Mouse (Mus musculus): ENCODE measurements around the gene Meltf. TPM values are rescaled to one million over a fixed set of nuclear protein-coding genes. Genes with fewer than 3 reads are reported as not detected.
"Not testable (repeated sequence)": the region's sequence is repeated elsewhere in the genome, so short reads cannot be mapped to it uniquely, and the experiment has no call there.

Meltf gene
- polyA plus RNA-seq, 1 experiment from 2014 or later: 0.09 TPM

GRCm38 (mm10) chr16:31940586-31940985 lies 62.0 kb downstream of the Meltf start:
- ATAC-seq (ENCODE audit: low FRiP score): no peak
- 67% methylated on average over 2 of the region's 2 CpGs for WGBS
- no peak overlapping the region for H3K9ac ChIP-seq

GRCm38 (mm10) chr16:31943980-31944379 lies 65.4 kb downstream of the Meltf start:
- Histone ChIP-seq H3K27me3 (no peaks in the 10 kb centered on the region), H3K9me3 (no peaks in the 10 kb centered on the region), H3K4me2 (no peak overlapping the region), H3K4me3 (replicated peaks) (no peak overlapping the region), H3K36me3 (replicated peaks) (0 out of 2 replicates have a peak, but pooled peaks cover 5% of the 10 kb centered on the region), H3K4me1 (peaks cover 24% of the 10 kb centered on the region), H3K9ac (no peak overlapping the region), H3K27ac (no peak overlapping the region)
- WGBS: 7% methylated on average over 10 of the region's 10 CpGs
- peak; percentile 28; the same call in 1 of the 2 replicates for ATAC-seq (ENCODE audit: low FRiP score)

More at GRCm38 (mm10) chr16:31940586-31940985, 62.0 kb downstream of the Meltf start:
- Histone ChIP-seq H3K27ac (no peak overlapping the region), H3K4me2 (no peak overlapping the region), H3K27me3 (peaks cover 16% of the 10 kb centered on the region), H3K4me1 (peaks cover under 1% of the 10 kb centered on the region), H3K4me3 (replicated peaks) (no peak overlapping the region), H3K36me3 (replicated peaks) (0 out of 2 replicates have a peak, but pooled peaks cover 5% of the 10 kb centered on the region), H3K9me3 (0 out of 2 replicates have a peak, but pooled peaks cover 5% of the 10 kb centered on the region)

GRCm38 (mm10) chr16:31944698-31945255 lies 66.2 kb downstream of the Meltf start:
- no peak overlapping the region for H3K27ac ChIP-seq
- no peak for ATAC-seq (ENCODE audit: low FRiP score)
- no peak overlapping the region for H3K4me2 ChIP-seq
- H3K4me3 ChIP-seq (replicated peaks): no peak overlapping the region
- peaks cover 32% of the 10 kb centered on the region for H3K4me1 ChIP-seq
- H3K9ac ChIP-seq: no peak overlapping the region
- 95% methylated on average over 12 of the region's 12 CpGs for WGBS
- no peaks in the 10 kb centered on the region for H3K27me3 ChIP-seq
- H3K9me3 ChIP-seq: no peaks in the 10 kb centered on the region
- H3K36me3 ChIP-seq (replicated peaks): 0 out of 2 replicates have a peak, but pooled peaks cover 5% of the 10 kb centered on the region

- Histone ChIP-seq H3K4me1 (peaks cover 33% of the 10 kb centered on the region), H3K4me2 (no peak overlapping the region)
These were observed 66.8 kb downstream of the Meltf start for GRCm38 (mm10) chr16:31945372-31945771.

GRCm38 (mm10) chr16:31945986-31946385 lies 67.4 kb downstream of the Meltf start:
- not testable (repeated sequence) for H3K9me3 ChIP-seq; H3K27me3 ChIP-seq; H3K27ac ChIP-seq; ATAC-seq (ENCODE audit: low FRiP score); H3K4me3 ChIP-seq (replicated peaks); H3K9ac ChIP-seq; H3K4me2 ChIP-seq
- Histone ChIP-seq H3K4me1 (peaks cover 33% of the 10 kb centered on the region), H3K36me3 (replicated peaks) (peaks cover 11% of the 10 kb centered on the region; the same call in 1 of the 2 replicates)
- 91% methylated on average over 6 of the region's 6 CpGs for WGBS

More at GRCm38 (mm10) chr16:31945372-31945771, 66.8 kb downstream of the Meltf start:
- Histone ChIP-seq H3K36me3 (replicated peaks) (0 out of 2 replicates have a peak, but pooled peaks cover 5% of the 10 kb centered on the region), H3K9ac (no peak overlapping the region), H3K4me3 (replicated peaks) (no peak overlapping the region), H3K27me3 (no peaks in the 10 kb centered on the region), H3K27ac (no peak overlapping the region), H3K9me3 (no peaks in the 10 kb centered on the region)
- no peak for ATAC-seq (ENCODE audit: low FRiP score)
- 92% methylated on average over 6 of the region's 6 CpGs for WGBS

- Histone ChIP-seq H3K36me3 (replicated peaks) (peaks cover 19% of the 10 kb centered on the region), H3K9ac (peak overlapping the region; percentile 89), H3K4me3 (replicated peaks) (peak overlapping the region; percentile 94), H3K9me3 (no peaks in the 10 kb centered on the region), H3K27ac (no peak overlapping the region), H3K4me1 (peaks cover 33% of the 10 kb centered on the region), H3K4me2 (peak overlapping the region; percentile 73), H3K27me3 (no peaks in the 10 kb centered on the region)
- WGBS: 38% methylated on average over 8 of the region's 8 CpGs
- ATAC-seq (ENCODE audit: low FRiP score): no peak
These were observed 68.7 kb downstream of the Meltf start for GRCm38 (mm10) chr16:31947333-31947732.

GRCm38 (mm10) chr16:31947901-31948316 lies 69.3 kb downstream of the Meltf start:
- H3K9ac ChIP-seq: peak overlapping the region; percentile 89
- H3K9me3 ChIP-seq: no peaks in the 10 kb centered on the region
- peak overlapping the region; percentile 94 for H3K4me3 ChIP-seq (replicated peaks)
- H3K27me3 ChIP-seq: no peaks in the 10 kb centered on the region
- H3K4me1 ChIP-seq: peaks cover 33% of the 10 kb centered on the region
- H3K27ac ChIP-seq: peak overlapping the region; percentile 92
- under 1% methylated on average over 38 of the region's 38 CpGs for WGBS
- peaks cover 19% of the 10 kb centered on the region for H3K36me3 ChIP-seq (replicated peaks)
- H3K4me2 ChIP-seq: peak overlapping the region; percentile 73
- ATAC-seq (ENCODE audit: low FRiP score): no peak; the same call in none of the 2 replicates

GRCm38 (mm10) chr16:31948345-31948774 lies 69.8 kb downstream of the Meltf start, which contains the start of the genes 0610012G03Rik and Ncbp2:
Gene 0610012G03Rik (minus strand): TSS chr16:31948494.
Gene Ncbp2 (plus strand): TSS chr16:31948513.
- Histone ChIP-seq H3K4me3 (replicated peaks) (peak within 1 kb of the TSS; percentile 94), H3K27ac (peak within 1 kb of the TSS; percentile 92), H3K9ac (peak within 1 kb of the TSS; percentile 89), H3K27me3 (no peaks in the 10 kb centered on the region), H3K9me3 (no peaks in the 10 kb centered on the region), H3K4me1 (peaks cover 33% of the 10 kb centered on the region), H3K36me3 (replicated peaks) (peaks cover 19% of the 10 kb centered on the region), H3K4me2 (peak within 1 kb of the TSS; percentile 73)
- under 1% methylated on average over 53 of the region's 55 CpGs for WGBS
- ATAC-seq (ENCODE audit: low FRiP score): peak; percentile 93

Other genes starting within 250 kb of the Meltf start
- gene Dlg1, start 215.4 kb upstream of the Meltf start, polyA plus RNA-seq (2016; fragmentation: Nextera tagmentation; extraction: Ambion mirVana): 29.5 and 39.8 TPM in 2 replicates
- 1.1 and 1.5 TPM in 2 replicates for gene Pigz, start 55.0 kb downstream of the Meltf start, polyA plus RNA-seq (2016; fragmentation: Nextera tagmentation; extraction: Ambion mirVana)
- gene 0610012G03Rik, start 69.7 kb downstream of the Meltf start, polyA plus RNA-seq (2016; fragmentation: Nextera tagmentation; extraction: Ambion mirVana): 79.7 and 91.9 TPM in 2 replicates
- 134 TPM in 2 replicates for gene Ncbp2, start 69.7 kb downstream of the Meltf start, polyA plus RNA-seq (2016; fragmentation: Nextera tagmentation; extraction: Ambion mirVana)
- 24.1 and 25.0 TPM in 2 replicates for gene Senp5, start 124.5 kb downstream of the Meltf start, polyA plus RNA-seq (2016; fragmentation: Nextera tagmentation; extraction: Ambion mirVana)
- gene Pak2, start 200.5 kb downstream of the Meltf start, polyA plus RNA-seq (2016; fragmentation: Nextera tagmentation; extraction: Ambion mirVana): 57.1 and 59.1 TPM in 2 replicates
- 127 and 133 TPM in 2 replicates for gene Pigx, start 220.9 kb downstream of the Meltf start, polyA plus RNA-seq (2016; fragmentation: Nextera tagmentation; extraction: Ambion mirVana)
- 39.7 and 43.8 TPM in 2 replicates for gene Cep19, start 221.0 kb downstream of the Meltf start, polyA plus RNA-seq (2016; fragmentation: Nextera tagmentation; extraction: Ambion mirVana)